8 mouse cellular contexts compared by ENCODE assay signal in genomic region chr5:30154474-30155394, GRCm38 (mm10). TPM values are rescaled to one million over a fixed set of nuclear protein-coding genes. Genes with fewer than 3 reads are reported as not detected.
DNase-seq lines count a peak whose midpoint lies in the region; ATAC-seq and TF ChIP-seq lines count a peak whose summit lies in the region.

Gene Hadha (minus strand): TSS chr5:30155162.
Gene Hadhb (plus strand): TSS chr5:30155248.

- 0 out of 6 replicates have a peak, but pooled peaks of 1 of the 3 experiments have one; percentile 16 for TF ChIP-seq CTCF in MEL (IDR thresholded peaks at IDR 0.05 in 2 of 3, conservative IDR thresholded peaks at IDR 0.05 in 1 of 3; ENCODE audit: control insufficient read depth in 1 of 3, insufficient read depth in 1 of 3, low read depth in 2 of 3, low read length in 3 of 3, poor library complexity in 1 of 3, severe bottlenecking in 1 of 3)
- no peak for TF ChIP-seq CTCF in cerebellum, adult 2 months (IDR thresholded peaks at IDR 0.05; ENCODE audit: borderline replicate concordance, insufficient read depth, low read depth, low read length)

- H3K27ac ChIP-seq in MEL (ENCODE audit: control insufficient read depth, low read depth, low read length) = peak within 1 kb of the TSS; percentile 91
- peak within 1 kb of the TSS; percentile 99 for H3K27ac ChIP-seq in cerebellum, adult 2 months (ENCODE audit: insufficient read depth, low read length)
- peak within 1 kb of the TSS; percentile 92 for H3K27ac ChIP-seq in lung, embryonic 16.5 days (ENCODE audit: low read length)

- peak within 1 kb of the TSS; percentile 68 to 88 for H3K4me3 ChIP-seq in MEL (ENCODE audit: control insufficient read depth in 1 of 2, insufficient read depth in 1 of 2, low read depth in 2 of 2, low read length in 2 of 2)
- peak within 1 kb of the TSS; percentile 86 for H3K4me3 ChIP-seq in cerebellum, adult 2 months (replicated peaks; ENCODE audit: insufficient read depth, low read depth, low read length)
- H3K4me3 ChIP-seq in lung, embryonic 16.5 days (ENCODE audit: low read length) = peak within 1 kb of the TSS; percentile 98

- no peak for TF ChIP-seq RAD21 in MEL (IDR thresholded peaks at IDR 0.05; ENCODE audit: low read depth, low read length)

- peak; percentile 85 to 97 for TF ChIP-seq POLR2A in MEL (IDR thresholded peaks at IDR 0.05; ENCODE audit: control insufficient read depth in 1 of 2, insufficient read depth in 1 of 2, low read depth in 1 of 2, low read length in 2 of 2, poor library complexity in 1 of 2)
- TF ChIP-seq POLR2A in cerebellum, adult 2 months (IDR thresholded peaks at IDR 0.05; ENCODE audit: borderline replicate concordance, insufficient read depth, low read length) = peak; percentile 73

- TF ChIP-seq EP300 in MEL (IDR thresholded peaks at IDR 0.05; ENCODE audit: low read depth in 1 of 2, low read length in 2 of 2) = no peak

- no peaks in the 10 kb centered on the region for H3K27me3 ChIP-seq in MEL (ENCODE audit: control insufficient read depth in 1 of 2, insufficient read depth in 2 of 2, low read length in 2 of 2)
- no peaks in the 10 kb centered on the region for H3K27me3 ChIP-seq in cerebellum, adult 2 months (ENCODE audit: control insufficient read depth, insufficient read depth, low read length)
- H3K27me3 ChIP-seq in lung, embryonic 16.5 days (ENCODE audit: control insufficient read depth, insufficient read depth, low read depth, low read length) = no peaks in the 10 kb centered on the region

- WGBS in cerebellum, adult 2 months = under 1% methylated on average over 53 of the region's 53 CpGs
- WGBS in lung, embryonic 16.5 days = under 1% methylated on average over 53 of the region's 53 CpGs

- DNase-seq in MEL (ENCODE audit: low read depth, low spot score) = peak; percentile 98
- DNase-seq in cerebellum, adult 2 months = peak; percentile 92 to 97
- peak; percentile 86 for DNase-seq in forelimb bud, embryonic 11.5 days (ENCODE audit: low read depth, low spot score)
- DNase-seq in layer of hippocampus, adult 9-10 months (ENCODE audit: low spot score) = peak; percentile 94
- peak; percentile 98 for DNase-seq in ovary, postnatal 10 days (ENCODE audit: low spot score)
- DNase-seq in thymus, postnatal 10 days (ENCODE audit: low spot score in 2 of 2) = peak; percentile 82 to 90

- H3K36me3 ChIP-seq in MEL (ENCODE audit: control insufficient read depth in 1 of 2, insufficient read depth in 2 of 2, low read length in 2 of 2) = peaks cover 0 to 33% of the 10 kb centered on the region in 2 experiments; a peak in 2 of 4 replicates
- no peaks in the 10 kb centered on the region for H3K36me3 ChIP-seq in lung, embryonic 16.5 days (ENCODE audit: control insufficient read depth, insufficient read depth, low read length)

- ATAC-seq in hematopoietic stem cell, adult 5-6 weeks (replicated peaks in 1 of 2; ENCODE audit: insufficient read depth in 1 of 2, low FRiP score in 2 of 2, low TSS enrichment in 1 of 2, low read depth in 1 of 2, poor library complexity in 2 of 2, severe bottlenecking in 2 of 2) = peak; percentile 90 to 91
- peak; percentile 94 for ATAC-seq in lung, embryonic 16.5 days (ENCODE audit: low read depth)

- peak within 1 kb of the TSS; percentile 92 for H3K9ac ChIP-seq in MEL (ENCODE audit: control insufficient read depth, low read depth, low read length, poor library complexity, severe bottlenecking)
- peak within 1 kb of the TSS; percentile 97 for H3K9ac ChIP-seq in lung, embryonic 16.5 days (ENCODE audit: low read length)

- peaks cover 7 to 11% of the 10 kb centered on the region in 2 experiments for H3K4me1 ChIP-seq in MEL (ENCODE audit: control insufficient read depth in 1 of 2, insufficient read depth in 2 of 2, low read length in 2 of 2)
- H3K4me1 ChIP-seq in cerebellum, adult 2 months (ENCODE audit: control insufficient read depth, insufficient read depth, low read length) = no peaks in the 10 kb centered on the region; the same call in 1 of the 2 replicates
- peaks cover 7% of the 10 kb centered on the region for H3K4me1 ChIP-seq in lung, embryonic 16.5 days (replicated peaks; ENCODE audit: control insufficient read depth, insufficient read depth, low read length)

- H3K9me3 ChIP-seq in MEL (replicated peaks; ENCODE audit: insufficient read depth, low read length) = no peaks in the 10 kb centered on the region
- H3K9me3 ChIP-seq in lung, embryonic 16.5 days (ENCODE audit: control insufficient read depth, low read length) = no peaks in the 10 kb centered on the region

- peaks cover 50% of the 10 kb centered on the region for H3K79me2 ChIP-seq in MEL (ENCODE audit: control insufficient read depth, insufficient read depth, low read length, poor library complexity)

- H3K4me2 ChIP-seq in lung, embryonic 16.5 days (ENCODE audit: low read depth, low read length) = peak within 1 kb of the TSS; percentile 81

TF ChIP-seq in MEL, 35 proteins besides CTCF, POLR2A, EP300 and RAD21:
- TF ChIP-seq MXI1 (IDR thresholded peaks at IDR 0.05; ENCODE audit: low read depth, low read length) (peak; percentile 82), HCFC1 (IDR thresholded peaks at IDR 0.05; ENCODE audit: low read depth, low read length) (peak; percentile 90), TBP (IDR thresholded peaks at IDR 0.05; ENCODE audit: low read depth, low read length) (peak; percentile 90), POLR2AphosphoS2 (IDR thresholded peaks at IDR 0.05; ENCODE audit: low read length) (peak; percentile 93), SIN3A (IDR thresholded peaks at IDR 0.05; ENCODE audit: low read length) (peak; percentile 88), POLR2AphosphoS5 (IDR thresholded peaks at IDR 0.05; ENCODE audit: borderline replicate concordance, low read depth, low read length) (peak; percentile 71; the same call in 1 of the 2 replicates), ZMIZ1 (IDR thresholded peaks at IDR 0.05; ENCODE audit: low read depth, low read length) (peak; percentile 96), MYC (IDR thresholded peaks at IDR 0.05; ENCODE audit: low read depth, low read length) (0 out of 2 replicates have a peak, but pooled peaks have one; percentile 37), USF2 (IDR thresholded peaks at IDR 0.05; ENCODE audit: borderline replicate concordance in 1 of 2, insufficient read depth in 1 of 2, low read depth in 1 of 2, low read length in 2 of 2) (no peak), RCOR1 (IDR thresholded peaks at IDR 0.05; ENCODE audit: low read depth, low read length) (no peak), GATA1 (IDR thresholded peaks at IDR 0.05; ENCODE audit: low read depth, low read length) (no peak), MAZ (IDR thresholded peaks at IDR 0.05; ENCODE audit: low read depth, low read length) (peak; percentile 96), ELF1 (IDR thresholded peaks at IDR 0.05; ENCODE audit: low read depth, low read length) (peak; percentile 53), MEF2A (IDR thresholded peaks at IDR 0.05; ENCODE audit: extremely low read depth, insufficient replicate concordance, low read depth, low read length, poor library complexity, severe bottlenecking) (no peak), MYB (IDR thresholded peaks at IDR 0.05; ENCODE audit: low read depth, low read length) (no peak), MAX (IDR thresholded peaks at IDR 0.05; ENCODE audit: low read length) (peak; percentile 100), SMC3 (IDR thresholded peaks at IDR 0.05; ENCODE audit: low read depth, low read length) (no peak), NRF1 (IDR thresholded peaks at IDR 0.05; ENCODE audit: insufficient read depth, low read depth, low read length, poor library complexity, severe bottlenecking) (no peak), NELFE (IDR thresholded peaks at IDR 0.05; ENCODE audit: low read depth, low read length) (peak; percentile 89), TCF12 (IDR thresholded peaks at IDR 0.05; ENCODE audit: low read depth, low read length) (peak; percentile 82)

RNA-seq across cellular contexts. Expression of gene Hadha, which starts in this region (rescaled TPM):
- 120 and 121 TPM in 2 replicates for total RNA-seq in MEL (2012; rRNA removed)
- 100 to 1,000 TPM; 107 to 271 TPM for polyA plus RNA-seq in MEL (2012; ENCODE audit: insufficient read depth in 1 of 2, insufficient read length in 2 of 2, low read depth in 1 of 2, low replicate concordance in 2 of 2, missing spikeins in 1 of 2)
- polyA plus RNA-seq in cerebellum, adult 2 months (2012; rRNA removed) = 88.2 and 89.6 TPM in 2 replicates
- total RNA-seq in hematopoietic stem cell, adult 5-6 weeks (2017) = 123 and 139 TPM in 2 replicates
- 142 and 163 TPM in 2 replicates for polyA plus RNA-seq in lung, embryonic 16.5 days (2015; fragmentation: Nextera tagmentation; extraction: Ambion mirVana)

RNA-seq across cellular contexts. Expression of gene Hadhb, which starts in this region (rescaled TPM):
- total RNA-seq in MEL (2012; rRNA removed) = 162 and 173 TPM in 2 replicates
- 100 to 1,000 TPM in 1 of 2 experiments, 10 to 100 TPM in 1; 33.0 to 161 TPM for polyA plus RNA-seq in MEL (2012; ENCODE audit: insufficient read depth in 1 of 2, insufficient read length in 2 of 2, low read depth in 1 of 2, low replicate concordance in 2 of 2, missing spikeins in 1 of 2)
- polyA plus RNA-seq in cerebellum, adult 2 months (2012; rRNA removed) = 129 and 148 TPM in 2 replicates
- 53.2 and 65.6 TPM in 2 replicates for total RNA-seq in hematopoietic stem cell, adult 5-6 weeks (2017)
- polyA plus RNA-seq in lung, embryonic 16.5 days (2015; fragmentation: Nextera tagmentation; extraction: Ambion mirVana) = 128 and 133 TPM in 2 replicates

Comparison
In these comparisons a context has a peak if more than half of its experiments do, and no peak if none do; other contexts are left out.
1. Peak in every context shown above with its lines: DNase-seq, ATAC-seq, H3K4me3 ChIP-seq and H3K27ac ChIP-seq.